Mouse (Mus musculus) naive thymus-derived CD4-positive, alpha-beta T cell, adult 5 months (primary cell): ENCODE data around the gene Creb1. TPM values are rescaled to one million over a fixed set of nuclear protein-coding genes. Genes with fewer than 3 reads are reported as not detected.

Source experiments
- polyA plus RNA-seq: library from polyadenylated mRNA; unstranded; fragments of 100-300 nt; shearing (Covaris generic); gene quantifications from one replicate; pipeline ENCODE4 v1.2.1, GENCODE M21; 2017

Creb1 gene
- polyA plus RNA-seq = 67.7 TPM

DNA sequence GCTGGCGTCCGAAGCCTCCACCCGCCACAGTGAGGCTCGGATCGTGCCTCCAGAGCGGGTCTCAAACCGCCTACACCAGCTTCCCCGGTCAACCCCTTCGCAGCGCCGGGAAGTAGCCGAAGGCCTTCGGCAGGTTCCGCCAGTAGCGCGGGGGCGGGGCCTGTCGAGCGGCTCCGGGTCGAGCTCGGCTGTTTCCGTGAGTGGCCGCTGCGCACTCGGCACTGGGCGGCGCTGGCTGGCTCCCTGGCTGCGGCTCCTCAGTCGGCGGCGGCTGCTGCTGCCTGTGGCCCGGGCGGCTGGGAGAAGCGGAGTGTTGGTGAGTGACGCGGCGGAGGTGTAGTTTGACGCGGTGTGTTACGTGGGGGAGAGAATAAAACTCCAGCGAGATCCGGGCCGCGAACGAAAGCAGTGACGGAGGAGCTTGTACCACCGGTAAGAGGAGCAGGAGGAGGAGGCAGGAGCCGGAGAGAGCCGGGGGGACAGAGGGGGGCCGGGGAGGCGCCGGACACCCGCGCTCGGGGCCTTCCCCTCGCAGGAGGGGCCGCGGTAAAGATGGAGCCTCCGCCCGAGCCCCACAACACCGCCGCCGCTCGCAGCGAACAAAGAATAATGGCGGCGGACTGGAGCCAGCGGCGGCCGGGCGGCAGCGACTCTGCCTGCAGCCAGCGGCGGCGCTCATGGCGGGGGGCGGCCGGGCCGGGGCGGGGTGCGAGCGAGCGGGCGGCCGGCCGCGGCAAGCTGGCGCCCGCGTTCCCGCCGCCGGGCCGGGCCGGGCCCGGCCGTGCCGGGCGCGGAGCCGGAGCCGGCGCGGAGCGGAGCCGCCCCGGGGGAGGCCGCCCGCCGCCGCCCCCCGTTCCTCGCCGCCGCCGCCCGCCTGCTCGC, at the start of gene Creb1:
TSS of gene Creb1 (plus strand) at position 57 of the 882 bp plus-strand sequence.

DNA sequence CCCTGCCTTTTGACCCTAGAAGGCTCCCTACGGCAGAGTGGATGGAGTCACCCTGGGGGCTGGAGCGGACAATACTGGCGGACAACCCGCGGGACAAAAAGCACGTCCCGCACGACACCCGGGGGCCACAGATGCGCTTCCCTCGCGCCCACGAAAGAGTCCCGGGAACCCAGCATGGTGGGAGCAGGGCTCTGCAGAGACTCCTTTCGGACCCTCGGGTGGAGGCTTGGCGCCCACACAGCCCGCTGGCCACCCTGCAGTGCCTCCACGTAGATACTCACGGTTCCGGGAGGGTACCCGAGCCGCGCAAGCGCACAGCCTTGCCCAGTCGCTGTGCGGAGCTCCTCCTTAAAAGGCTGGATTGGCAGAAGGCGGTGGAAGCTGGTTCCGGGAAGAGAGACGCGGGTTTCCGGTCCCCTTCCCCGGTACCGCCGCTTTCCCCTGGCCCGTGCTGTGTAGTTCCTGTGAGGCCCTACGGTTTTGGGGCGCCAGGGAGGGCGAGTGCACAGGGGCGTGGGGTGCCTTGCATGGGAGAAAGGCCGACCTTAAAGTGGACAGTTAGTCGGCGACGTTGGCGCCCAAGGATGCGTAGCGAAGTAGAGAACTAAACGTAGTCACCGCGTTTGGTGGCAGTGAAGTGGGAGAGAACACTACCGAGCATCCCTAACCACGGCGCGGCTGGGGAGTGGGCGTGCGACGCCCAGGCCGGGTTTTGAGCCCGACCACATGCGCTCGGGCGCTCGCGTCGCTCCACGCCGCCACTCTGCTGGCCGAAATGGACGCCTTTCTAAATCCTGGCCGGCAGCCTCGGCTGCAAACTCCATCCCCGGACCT, 84.7 kb downstream of the Creb1 start, which contains the start of gene Mettl21a:
TSS of gene Mettl21a (minus strand) at position 362 of the 834 bp plus-strand sequence.

Other genes starting within 250 kb of the Creb1 start
- gene Mettl21a, start 84.6 kb downstream of the Creb1 start, polyA plus RNA-seq = 7.2 TPM
- gene Ccnyl1, start 157.8 kb downstream of the Creb1 start, polyA plus RNA-seq = 24.5 TPM
- gene Fzd5, start 205.1 kb downstream of the Creb1 start, polyA plus RNA-seq = 2.6 TPM